Mouse (Mus musculus): Measurements from ENCODE around the gene Wscd2. TPM values are rescaled to one million over a fixed set of nuclear protein-coding genes. Genes with fewer than 3 reads are reported as not detected.
A peak's percentile ranks its signal among the peaks of the same experiment; 100 is the strongest.
"Not testable (repeated sequence)": the region's sequence is repeated elsewhere in the genome, so short reads cannot be mapped to it uniquely, and the experiment has no call there.

Gene Wscd2
- polyA plus RNA-seq, 1 experiment from 2014 or later = 9.1 TPM

DNA sequence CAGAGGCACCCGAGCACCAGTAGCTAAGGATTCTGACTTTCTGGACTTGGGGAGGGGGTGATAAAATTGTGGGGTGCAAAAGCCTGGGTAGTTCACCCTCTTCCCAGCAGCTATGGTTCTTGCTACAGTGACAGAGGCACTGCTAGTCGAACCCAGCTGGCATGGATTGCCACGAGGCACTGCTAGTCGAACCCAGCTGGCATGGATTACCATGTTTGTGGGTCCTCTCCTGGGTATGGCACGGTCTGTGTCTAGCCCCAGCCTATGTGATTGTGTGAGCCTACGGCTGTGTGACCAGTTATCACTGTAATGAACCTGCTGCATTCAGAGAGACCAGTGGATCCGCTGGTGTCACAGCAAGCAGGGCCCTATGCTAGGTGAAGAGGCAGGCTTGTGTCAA, 87.4 kb downstream of the Wscd2 start:
- H3K27me3 ChIP-seq (ENCODE audit: control insufficient read depth, insufficient read depth, low read length) = no peaks in the 10 kb centered on the region
- H3K4me1 ChIP-seq (ENCODE audit: control insufficient read depth, insufficient read depth, low read length) = no peaks in the 10 kb centered on the region
- H3K4me2 ChIP-seq = no peak overlapping the region
- 77% methylated on average over 7 of the region's 7 CpGs for WGBS
- H3K9me3 ChIP-seq (ENCODE audit: control insufficient read depth, low read length) = no peaks in the 10 kb centered on the region
- H3K36me3 ChIP-seq (ENCODE audit: control insufficient read depth, insufficient read depth, low read length) = no peaks in the 10 kb centered on the region
- ATAC-seq (ENCODE audit: low FRiP score) (no peak), DNase-seq (ENCODE audit: low spot score, missing footprints) (no peak)
- H3K4me3 ChIP-seq (ENCODE audit: low read depth, low read length) = no peak overlapping the region
- H3K27ac ChIP-seq (ENCODE audit: low read depth, low read length) = no peak overlapping the region
- H3K9ac ChIP-seq (ENCODE audit: low read length) = no peak overlapping the region

- Histone ChIP-seq H3K4me1 (ENCODE audit: control insufficient read depth, insufficient read depth, low read length) (no peaks in the 10 kb centered on the region), H3K27me3 (ENCODE audit: control insufficient read depth, insufficient read depth, low read length) (no peaks in the 10 kb centered on the region), H3K36me3 (ENCODE audit: control insufficient read depth, insufficient read depth, low read length) (no peaks in the 10 kb centered on the region), H3K9ac (ENCODE audit: low read length) (no peak overlapping the region), H3K9me3 (ENCODE audit: control insufficient read depth, low read length) (no peaks in the 10 kb centered on the region), H3K27ac (ENCODE audit: low read depth, low read length) (no peak overlapping the region), H3K4me3 (ENCODE audit: low read depth, low read length) (no peak overlapping the region), H3K4me2 (no peak overlapping the region)
- 95% methylated on average over 6 of the region's 6 CpGs for WGBS
- ATAC-seq (ENCODE audit: low FRiP score) (no peak), DNase-seq (ENCODE audit: low spot score, missing footprints) (no peak)
These were observed 88.3 kb downstream of the Wscd2 start for GRCm38 (mm10) chr5:113578428-113578827.

GRCm38 (mm10) chr5:113579128-113579527, 89.0 kb downstream of the Wscd2 start:
- Histone ChIP-seq H3K36me3 (ENCODE audit: control insufficient read depth, insufficient read depth, low read length) (no peaks in the 10 kb centered on the region), H3K27ac (ENCODE audit: low read depth, low read length) (no peak overlapping the region), H3K9ac (ENCODE audit: low read length) (no peak overlapping the region), H3K27me3 (ENCODE audit: control insufficient read depth, insufficient read depth, low read length) (no peaks in the 10 kb centered on the region), H3K4me3 (ENCODE audit: low read depth, low read length) (no peak overlapping the region), H3K4me2 (no peak overlapping the region), H3K9me3 (ENCODE audit: control insufficient read depth, low read length) (no peaks in the 10 kb centered on the region), H3K4me1 (ENCODE audit: control insufficient read depth, insufficient read depth, low read length) (no peaks in the 10 kb centered on the region)
- DNase-seq (ENCODE audit: low spot score, missing footprints) = no peak
- WGBS = 93% methylated on average over 4 of the region's 4 CpGs
- no peak for ATAC-seq (ENCODE audit: low FRiP score)

DNA sequence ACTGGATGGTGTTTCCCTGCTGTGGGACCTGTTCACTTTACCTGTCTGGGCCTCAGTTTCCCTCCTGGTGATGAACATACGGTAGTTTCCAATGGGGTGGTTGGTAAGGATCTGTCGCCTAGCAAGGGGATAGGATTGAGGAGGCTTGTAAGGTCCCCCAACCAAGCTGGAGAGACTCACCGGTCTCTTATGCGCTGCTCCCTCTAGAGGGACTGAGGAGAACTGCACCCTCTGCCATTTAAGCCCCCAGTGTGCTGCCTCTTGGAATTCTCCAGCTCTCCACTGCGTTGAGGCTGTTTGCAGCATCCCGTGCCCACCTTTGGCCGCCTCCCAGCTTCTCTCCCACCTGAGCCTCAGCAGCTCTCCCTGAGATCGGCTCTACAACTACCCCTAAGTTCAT, 90.1 kb downstream of the Wscd2 start:
- H3K4me2 ChIP-seq = no peak overlapping the region
- no peak overlapping the region for H3K27ac ChIP-seq (ENCODE audit: low read depth, low read length)
- H3K4me1 ChIP-seq (ENCODE audit: control insufficient read depth, insufficient read depth, low read length) = no peaks in the 10 kb centered on the region
- no peak overlapping the region for H3K9ac ChIP-seq (ENCODE audit: low read length)
- H3K36me3 ChIP-seq (ENCODE audit: control insufficient read depth, insufficient read depth, low read length) = no peaks in the 10 kb centered on the region
- H3K9me3 ChIP-seq (ENCODE audit: control insufficient read depth, low read length) = no peaks in the 10 kb centered on the region
- ATAC-seq (ENCODE audit: low FRiP score) (no peak), DNase-seq (ENCODE audit: low spot score, missing footprints) (peak; percentile 89)
- H3K27me3 ChIP-seq (ENCODE audit: control insufficient read depth, insufficient read depth, low read length) = no peaks in the 10 kb centered on the region
- 58% methylated on average over 8 of the region's 8 CpGs for WGBS
- H3K4me3 ChIP-seq (ENCODE audit: low read depth, low read length) = no peak overlapping the region

- H3K9me3 ChIP-seq (ENCODE audit: control insufficient read depth, low read length) = no peaks in the 10 kb centered on the region
- H3K4me1 ChIP-seq (ENCODE audit: control insufficient read depth, insufficient read depth, low read length) = no peaks in the 10 kb centered on the region
- no peak overlapping the region for H3K4me3 ChIP-seq (ENCODE audit: low read depth, low read length)
- no peak overlapping the region for H3K4me2 ChIP-seq
- no peak for DNase-seq (ENCODE audit: low spot score, missing footprints)
- no peak for ATAC-seq (ENCODE audit: low FRiP score)
- no peaks in the 10 kb centered on the region for H3K36me3 ChIP-seq (ENCODE audit: control insufficient read depth, insufficient read depth, low read length)
- H3K9ac ChIP-seq (ENCODE audit: low read length) = no peak overlapping the region
- H3K27me3 ChIP-seq (ENCODE audit: control insufficient read depth, insufficient read depth, low read length) = no peaks in the 10 kb centered on the region
- H3K27ac ChIP-seq (ENCODE audit: low read depth, low read length) = no peak overlapping the region
- 65% methylated on average over 9 of the region's 9 CpGs for WGBS
These were observed 90.7 kb downstream of the Wscd2 start for GRCm38 (mm10) chr5:113580801-113581200.

DNA sequence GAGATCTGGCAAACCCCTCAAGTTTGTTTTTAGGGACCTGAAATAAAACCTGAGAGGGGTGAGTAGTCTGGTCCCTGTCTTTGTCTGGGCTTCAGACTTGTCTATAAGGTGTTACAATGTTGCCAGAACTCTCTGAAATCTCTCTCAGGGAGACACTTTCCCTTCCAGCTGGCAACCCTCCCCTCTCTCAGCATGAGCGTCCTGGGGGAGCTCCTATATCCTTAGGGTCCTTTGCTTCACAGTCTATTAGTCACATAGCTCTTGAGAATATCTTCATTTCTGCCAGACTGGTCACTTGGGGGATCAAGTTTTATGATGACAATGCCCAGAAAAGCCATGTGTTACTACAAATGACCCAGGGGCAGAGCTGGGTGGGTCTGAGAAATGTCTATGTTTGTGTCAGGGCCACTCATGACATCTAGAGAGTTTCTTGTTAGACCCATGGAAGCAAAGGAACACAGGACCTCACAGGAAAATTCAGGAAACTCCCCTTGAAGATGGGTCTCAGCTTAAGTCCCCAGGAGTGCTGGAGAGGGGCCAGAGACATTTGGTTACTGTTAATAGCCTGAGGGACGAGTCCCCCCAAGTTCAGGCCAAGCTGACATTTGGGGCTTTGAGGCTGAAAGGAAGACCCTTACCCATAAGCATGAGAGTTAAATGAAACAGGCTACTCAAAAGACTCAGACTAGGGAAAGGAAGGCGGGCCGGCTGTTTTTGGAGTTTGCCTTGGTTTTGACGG, 93.5 kb downstream of the Wscd2 start:
- H3K9ac ChIP-seq (ENCODE audit: low read length) = no peak overlapping the region
- no peak overlapping the region for H3K27ac ChIP-seq (ENCODE audit: low read depth, low read length)
- H3K9me3 ChIP-seq (ENCODE audit: control insufficient read depth, low read length) = no peaks in the 10 kb centered on the region
- WGBS = 79% methylated on average over 5 of the region's 5 CpGs
- H3K36me3 ChIP-seq (ENCODE audit: control insufficient read depth, insufficient read depth, low read length) = no peaks in the 10 kb centered on the region
- ATAC-seq (ENCODE audit: low FRiP score) (no peak), DNase-seq (ENCODE audit: low spot score, missing footprints) (no peak)
- no peak overlapping the region for H3K4me2 ChIP-seq
- H3K4me1 ChIP-seq (ENCODE audit: control insufficient read depth, insufficient read depth, low read length) = no peaks in the 10 kb centered on the region
- no peaks in the 10 kb centered on the region for H3K27me3 ChIP-seq (ENCODE audit: control insufficient read depth, insufficient read depth, low read length)
- H3K4me3 ChIP-seq (ENCODE audit: low read depth, low read length) = no peak overlapping the region

DNA sequence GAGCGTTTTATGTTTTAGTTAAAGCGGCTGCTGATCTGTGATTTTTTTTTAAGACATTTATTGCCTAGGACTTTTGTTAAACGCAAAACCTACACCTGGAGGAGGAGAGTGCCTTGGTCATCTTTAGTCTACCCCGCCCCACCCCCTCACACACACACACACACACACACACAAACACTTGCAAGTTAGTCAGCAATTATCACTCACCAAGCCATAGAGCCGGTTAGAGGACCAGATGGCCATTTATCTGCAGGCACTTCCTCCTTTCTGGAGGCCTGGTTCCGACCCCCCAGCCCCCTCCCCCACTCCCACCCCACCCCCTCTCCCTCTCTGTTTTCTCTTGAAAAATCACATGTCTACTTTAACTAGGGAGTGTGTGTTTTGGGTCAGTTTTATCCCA, 94.3 kb downstream of the Wscd2 start:
- Histone ChIP-seq H3K36me3 (ENCODE audit: control insufficient read depth, insufficient read depth, low read length) (no peaks in the 10 kb centered on the region), H3K27ac (ENCODE audit: low read depth, low read length) (no peak overlapping the region), H3K9me3 (ENCODE audit: control insufficient read depth, low read length) (no peaks in the 10 kb centered on the region), H3K4me1 (ENCODE audit: control insufficient read depth, insufficient read depth, low read length) (no peaks in the 10 kb centered on the region; the same call in 1 of the 2 replicates), H3K4me3 (ENCODE audit: low read depth, low read length) (no peak overlapping the region), H3K9ac (ENCODE audit: low read length) (no peak overlapping the region), H3K27me3 (ENCODE audit: control insufficient read depth, insufficient read depth, low read length) (no peaks in the 10 kb centered on the region), H3K4me2 (no peak overlapping the region)
- ATAC-seq (ENCODE audit: low FRiP score) (no peak), DNase-seq (ENCODE audit: low spot score, missing footprints) (no peak)
- 61% methylated on average over 6 of the region's 6 CpGs for WGBS

DNA sequence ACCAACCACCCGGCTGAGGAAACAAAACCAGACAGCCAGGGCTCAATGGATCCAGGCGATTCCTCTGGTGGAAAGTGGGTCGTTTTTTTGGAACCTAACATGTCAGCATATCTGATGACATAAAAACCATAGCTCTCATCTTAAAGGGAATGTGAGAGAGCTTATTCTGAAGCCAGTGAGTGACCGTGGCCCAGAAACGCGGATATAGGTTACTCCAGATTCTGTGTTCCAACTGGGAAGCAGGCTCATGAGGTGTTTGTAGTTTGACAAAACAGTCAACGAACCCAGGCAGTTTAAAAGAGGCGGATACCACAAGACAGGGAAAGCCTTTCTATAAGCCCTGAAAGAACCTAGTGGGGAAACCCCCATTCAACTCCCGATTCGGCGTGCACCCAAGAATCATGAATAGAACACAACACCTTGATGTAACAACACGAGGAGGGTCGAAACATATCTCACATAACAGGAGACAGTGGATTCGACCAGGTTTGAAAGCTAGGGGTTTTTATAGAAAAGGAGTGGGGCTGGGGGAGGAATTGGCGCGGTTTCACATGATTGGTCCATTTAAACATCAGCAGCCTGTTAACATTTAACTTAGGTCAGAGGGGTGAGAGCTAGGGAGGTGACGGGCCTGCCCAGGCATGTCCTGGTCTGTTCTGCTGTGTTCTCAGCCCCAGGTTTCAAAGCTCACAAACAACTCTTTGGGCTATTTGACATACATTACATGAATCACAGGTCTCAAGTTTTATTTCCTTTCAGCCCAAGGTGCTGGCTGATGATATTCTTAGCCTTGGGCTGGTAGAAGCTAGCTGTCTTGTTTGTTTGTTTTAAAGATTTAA, 95.7 kb downstream of the Wscd2 start:
- H3K9ac ChIP-seq (ENCODE audit: low read length); H3K27me3 ChIP-seq (ENCODE audit: control insufficient read depth, insufficient read depth, low read length); H3K4me2 ChIP-seq; DNase-seq (ENCODE audit: low spot score, missing footprints); H3K4me3 ChIP-seq (ENCODE audit: low read depth, low read length); H3K36me3 ChIP-seq (ENCODE audit: control insufficient read depth, insufficient read depth, low read length); ATAC-seq (ENCODE audit: low FRiP score); H3K4me1 ChIP-seq (ENCODE audit: control insufficient read depth, insufficient read depth, low read length); H3K9me3 ChIP-seq (ENCODE audit: control insufficient read depth, low read length); H3K27ac ChIP-seq (ENCODE audit: low read depth, low read length): not testable (repeated sequence)
- WGBS = 82% methylated on average over 17 of the region's 17 CpGs

DNA sequence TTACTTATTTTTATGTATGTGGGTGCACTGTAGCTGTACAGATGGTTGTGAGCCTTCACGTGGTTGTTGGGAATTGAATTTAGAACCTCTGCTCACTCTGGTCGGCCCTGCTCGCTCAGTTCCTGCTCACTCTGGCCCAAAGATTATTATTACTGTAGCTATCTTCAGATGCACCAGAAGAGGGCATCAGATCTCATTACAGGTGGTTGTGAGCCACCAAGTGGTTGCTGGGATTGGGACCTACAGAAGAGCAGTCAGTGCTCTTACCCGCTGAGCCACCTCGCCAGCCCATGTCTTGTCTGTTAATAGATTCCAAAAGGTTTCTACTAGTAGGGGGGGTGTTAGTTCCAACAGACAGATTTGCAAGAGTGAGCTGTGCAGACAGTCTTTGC, 96.3 kb downstream of the Wscd2 start:
- not testable (repeated sequence) for H3K27ac ChIP-seq (ENCODE audit: low read depth, low read length); H3K9me3 ChIP-seq (ENCODE audit: control insufficient read depth, low read length); H3K9ac ChIP-seq (ENCODE audit: low read length); ATAC-seq (ENCODE audit: low FRiP score); H3K27me3 ChIP-seq (ENCODE audit: control insufficient read depth, insufficient read depth, low read length); H3K4me1 ChIP-seq (ENCODE audit: control insufficient read depth, insufficient read depth, low read length); H3K4me3 ChIP-seq (ENCODE audit: low read depth, low read length); H3K36me3 ChIP-seq (ENCODE audit: control insufficient read depth, insufficient read depth, low read length); H3K4me2 ChIP-seq; DNase-seq (ENCODE audit: low spot score, missing footprints)
- 40% methylated on average over 5 of the region's 5 CpGs for WGBS

Data from midbrain, embryonic 11.5 days (tissue).